Comparison of ENCODE assay signal across 29 mouse cellular contexts in genomic region chr4:151377731-151378130, GRCm38 (mm10).
DNase-seq lines count a peak whose midpoint lies in the region; ATAC-seq and TF ChIP-seq lines count a peak whose summit lies in the region.
"Had no signal": no experiment of that assay in that cellular context is flagged by ENCODE, and none has a peak within 500 bp of the region (broad histone marks: within the 10 kb centered on the region; RNA-seq: fewer than 3 reads in every experiment).

No protein-coding gene starts in this region.

- WGBS in embryonic facial prominence, embryonic 15.5 days: 48% methylated on average over 1 of the region's 1 CpGs
- 36% methylated on average over 1 of the region's 1 CpGs for WGBS in embryonic facial prominence, embryonic 10.5 days
- 61% methylated on average over 1 of the region's 1 CpGs for WGBS in hindbrain, embryonic 15.5 days
- WGBS in hindbrain, embryonic 11.5 days: 50% methylated on average over 1 of the region's 1 CpGs
- 45% methylated on average over 1 of the region's 1 CpGs for WGBS in midbrain, embryonic 10.5 days
- 76% methylated on average over 1 of the region's 1 CpGs for WGBS in midbrain, embryonic 13.5 days

- no peak overlapping the region for H3K4me3 ChIP-seq in embryonic facial prominence, embryonic 15.5 days (replicated peaks)
- H3K4me3 ChIP-seq in embryonic facial prominence, embryonic 10.5 days: no peak overlapping the region
- H3K4me3 ChIP-seq in hindbrain, embryonic 15.5 days: no peak overlapping the region
- H3K4me3 ChIP-seq in hindbrain, embryonic 11.5 days (ENCODE audit: low read depth, low read length): no peak overlapping the region
- H3K4me3 ChIP-seq in midbrain, embryonic 10.5 days: no peak overlapping the region
- H3K4me3 ChIP-seq in midbrain, embryonic 13.5 days (replicated peaks): no peak overlapping the region
- peak overlapping the region; percentile 79 for H3K4me3 ChIP-seq in testis, adult 2 months (ENCODE audit: control insufficient read depth, low read depth, low read length)
- H3K4me3 ChIP-seq: embryonic facial prominence, embryonic 12.5 days; erythroblast, embryonic 14.5 days; forebrain, embryonic 10.5 days; forebrain, embryonic 12.5 days had no signal

- TF ChIP-seq POLR2A in testis, adult 2 months (IDR thresholded peaks at IDR 0.05; ENCODE audit: control insufficient read depth, low read depth, low read length): no peak

- 0 out of 2 replicates have a peak, but pooled peaks have one; percentile 26 for ATAC-seq in embryonic facial prominence, embryonic 15.5 days (ENCODE audit: insufficient number of reproducible peaks, low FRiP score, low TSS enrichment, low read depth)
- ATAC-seq in hindbrain, embryonic 15.5 days (ENCODE audit: low FRiP score, low read depth): 0 out of 2 replicates have a peak, but pooled peaks have one; percentile 24
- ATAC-seq in hindbrain, embryonic 11.5 days (ENCODE audit: low FRiP score): no peak
- ATAC-seq in midbrain, embryonic 13.5 days: no peak
- ATAC-seq: CD4-positive, CD25-positive, alpha-beta regulatory T cell, adult 4 months; forebrain, embryonic 14.5 days; forebrain, embryonic 16.5 days; Patski had no signal

- no peak for DNase-seq in embryonic facial prominence, embryonic 10.5 days (ENCODE audit: low spot score)
- DNase-seq in hindbrain, embryonic 11.5 days (ENCODE audit: low spot score): no peak
- no peak for DNase-seq in midbrain, embryonic 10.5 days (ENCODE audit: low spot score)
- DNase-seq in testis, postnatal 14 days (ENCODE audit: low spot score): no peak
- DNase-seq: adrenal gland, adult 2 months; adrenal gland, postnatal 10 days; adrenal gland, postnatal 25 days; B cell, adult 2 months; cerebellum, adult 11 months; cerebellum, adult 18-20 months; cerebellum, adult 8-10 months; cerebellum, adult 9-11 months; cerebellum, postnatal 14 days; cerebellum, postnatal 36 days; embryo, embryonic 11 days had no signal

- no peak overlapping the region for H3K27ac ChIP-seq in embryonic facial prominence, embryonic 15.5 days (replicated peaks)
- no peak overlapping the region for H3K27ac ChIP-seq in embryonic facial prominence, embryonic 10.5 days (replicated peaks)
- H3K27ac ChIP-seq in hindbrain, embryonic 15.5 days (replicated peaks): 0 out of 2 replicates have a peak overlapping the region, but pooled peaks have one; percentile 12
- H3K27ac ChIP-seq in hindbrain, embryonic 11.5 days (ENCODE audit: low read depth, low read length): no peak overlapping the region
- H3K27ac ChIP-seq in midbrain, embryonic 10.5 days (replicated peaks): 0 out of 2 replicates have a peak overlapping the region, but pooled peaks have one; percentile 6
- H3K27ac ChIP-seq in midbrain, embryonic 13.5 days: no peak overlapping the region
- H3K27ac ChIP-seq in testis, adult 2 months (ENCODE audit: control insufficient read depth, insufficient read depth, low read depth, low read length): no peak overlapping the region
- H3K27ac ChIP-seq: embryonic facial prominence, embryonic 12.5 days; forebrain, embryonic 12.5 days had no signal

- H3K4me1 ChIP-seq in embryonic facial prominence, embryonic 15.5 days: no peaks in the 10 kb centered on the region
- peaks cover 7% of the 10 kb centered on the region; the same call in 1 of the 2 replicates for H3K4me1 ChIP-seq in embryonic facial prominence, embryonic 10.5 days
- H3K4me1 ChIP-seq in hindbrain, embryonic 15.5 days (replicated peaks): 0 out of 2 replicates have a peak, but pooled peaks cover 6% of the 10 kb centered on the region
- H3K4me1 ChIP-seq in hindbrain, embryonic 11.5 days (replicated peaks; ENCODE audit: control insufficient read depth, insufficient read depth, low read length): no peaks in the 10 kb centered on the region
- H3K4me1 ChIP-seq in midbrain, embryonic 10.5 days: 0 out of 2 replicates have a peak, but pooled peaks cover 7% of the 10 kb centered on the region
- 0 out of 2 replicates have a peak, but pooled peaks cover 7% of the 10 kb centered on the region for H3K4me1 ChIP-seq in midbrain, embryonic 13.5 days (replicated peaks)
- peaks cover 7% of the 10 kb centered on the region; the same call in 1 of the 2 replicates for H3K4me1 ChIP-seq in testis, adult 2 months (ENCODE audit: control insufficient read depth, insufficient read depth, low read length)
- H3K4me1 ChIP-seq: embryonic facial prominence, embryonic 12.5 days had no signal

- H3K36me3 ChIP-seq in embryonic facial prominence, embryonic 15.5 days: no peaks in the 10 kb centered on the region
- H3K36me3 ChIP-seq in embryonic facial prominence, embryonic 10.5 days (replicated peaks): no peaks in the 10 kb centered on the region
- H3K36me3 ChIP-seq in hindbrain, embryonic 15.5 days: no peaks in the 10 kb centered on the region
- H3K36me3 ChIP-seq in hindbrain, embryonic 11.5 days (ENCODE audit: control insufficient read depth, insufficient read depth, low read length): no peaks in the 10 kb centered on the region
- no peaks in the 10 kb centered on the region for H3K36me3 ChIP-seq in midbrain, embryonic 10.5 days
- no peaks in the 10 kb centered on the region for H3K36me3 ChIP-seq in midbrain, embryonic 13.5 days
- H3K36me3 ChIP-seq in testis, adult 2 months (ENCODE audit: control insufficient read depth, insufficient read depth, low read length): no peaks in the 10 kb centered on the region
- H3K36me3 ChIP-seq: embryonic facial prominence, embryonic 12.5 days; forebrain, embryonic 10.5 days; forebrain, embryonic 12.5 days; G1E had no signal

- H3K27me3 ChIP-seq in embryonic facial prominence, embryonic 15.5 days: no peaks in the 10 kb centered on the region
- no peaks in the 10 kb centered on the region for H3K27me3 ChIP-seq in embryonic facial prominence, embryonic 10.5 days (replicated peaks; ENCODE audit: low read depth, poor library complexity, severe bottlenecking)
- no peaks in the 10 kb centered on the region for H3K27me3 ChIP-seq in hindbrain, embryonic 15.5 days
- H3K27me3 ChIP-seq in hindbrain, embryonic 11.5 days (ENCODE audit: control insufficient read depth, insufficient read depth, low read length): no peaks in the 10 kb centered on the region
- no peaks in the 10 kb centered on the region for H3K27me3 ChIP-seq in midbrain, embryonic 10.5 days (ENCODE audit: low read depth, poor library complexity, severe bottlenecking)
- 0 out of 2 replicates have a peak, but pooled peaks cover 3% of the 10 kb centered on the region for H3K27me3 ChIP-seq in midbrain, embryonic 13.5 days
- no peaks in the 10 kb centered on the region for H3K27me3 ChIP-seq in testis, adult 2 months (ENCODE audit: control insufficient read depth, insufficient read depth, low read length)
- H3K27me3 ChIP-seq: CH12.LX, Patski had no signal

- H3K4me2 ChIP-seq in embryonic facial prominence, embryonic 15.5 days (replicated peaks): no peak overlapping the region
- H3K4me2 ChIP-seq in hindbrain, embryonic 15.5 days: no peak overlapping the region
- H3K4me2 ChIP-seq in hindbrain, embryonic 11.5 days (replicated peaks; ENCODE audit: low read depth, low read length): no peak overlapping the region
- H3K4me2 ChIP-seq in midbrain, embryonic 13.5 days (replicated peaks): no peak overlapping the region
- H3K4me2 ChIP-seq: embryonic facial prominence, embryonic 12.5 days; forebrain, embryonic 12.5 days had no signal

- TF ChIP-seq CTCF in testis, adult 2 months (IDR thresholded peaks at IDR 0.05; ENCODE audit: control insufficient read depth, insufficient read depth, insufficient replicate concordance, low read depth, low read length): no peak

- no peaks in the 10 kb centered on the region for H3K9me3 ChIP-seq in embryonic facial prominence, embryonic 15.5 days (replicated peaks)
- H3K9me3 ChIP-seq in embryonic facial prominence, embryonic 10.5 days: no peaks in the 10 kb centered on the region
- H3K9me3 ChIP-seq in hindbrain, embryonic 15.5 days: no peaks in the 10 kb centered on the region
- no peaks in the 10 kb centered on the region for H3K9me3 ChIP-seq in hindbrain, embryonic 11.5 days (ENCODE audit: control insufficient read depth, low read length)
- H3K9me3 ChIP-seq in midbrain, embryonic 10.5 days (replicated peaks): no peaks in the 10 kb centered on the region
- no peaks in the 10 kb centered on the region for H3K9me3 ChIP-seq in midbrain, embryonic 13.5 days
- H3K9me3 ChIP-seq: embryonic facial prominence, embryonic 12.5 days; forebrain, embryonic 10.5 days; forebrain, embryonic 12.5 days had no signal

- H3K9ac ChIP-seq in embryonic facial prominence, embryonic 15.5 days: no peak overlapping the region
- H3K9ac ChIP-seq in hindbrain, embryonic 15.5 days: no peak overlapping the region
- no peak overlapping the region for H3K9ac ChIP-seq in hindbrain, embryonic 11.5 days (ENCODE audit: low read depth, low read length)
- H3K9ac ChIP-seq in midbrain, embryonic 13.5 days (replicated peaks): no peak overlapping the region
- H3K9ac ChIP-seq: embryonic facial prominence, embryonic 12.5 days; forebrain, embryonic 12.5 days had no signal

Comparison
In these comparisons a context has a peak if more than half of its experiments do, and no peak if none do; other contexts are left out.
1. ATAC-seq: peak in embryonic facial prominence, embryonic 15.5 days (single experiment) and hindbrain, embryonic 15.5 days (single experiment); none in hindbrain, embryonic 11.5 days (single experiment) and midbrain, embryonic 13.5 days (single experiment).
2. H3K27ac ChIP-seq: peak in hindbrain, embryonic 15.5 days (single experiment) and midbrain, embryonic 10.5 days (single experiment); none in embryonic facial prominence, embryonic 15.5 days (single experiment), embryonic facial prominence, embryonic 10.5 days (single experiment), hindbrain, embryonic 11.5 days (single experiment), midbrain, embryonic 13.5 days (single experiment) and testis, adult 2 months (single experiment).